In genomic region chr14:101762267-101762666, GRCm38 (mm10) we compare ENCODE assay signal across 14 mouse cellular contexts. TPM values are rescaled to one million over a fixed set of nuclear protein-coding genes. Genes with fewer than 3 reads are reported as not detected.
DNase-seq lines count a peak whose midpoint lies in the region; ATAC-seq and TF ChIP-seq lines count a peak whose summit lies in the region.
"Had no signal": no experiment of that assay in that cellular context is flagged by ENCODE, and none has a peak within 500 bp of the region (broad histone marks: within the 10 kb centered on the region; RNA-seq: fewer than 3 reads in every experiment).

No protein-coding gene starts in this region.

- H3K4me2 ChIP-seq in limb, embryonic 14.5 days (replicated peaks; ENCODE audit: low read depth, low read length, severe bottlenecking): no peak overlapping the region
- H3K4me2 ChIP-seq in neural tube, embryonic 15.5 days: no peak overlapping the region
- H3K4me2 ChIP-seq: forebrain, embryonic 15.5 days; limb, embryonic 15.5 days had no signal

- ATAC-seq in limb, embryonic 14.5 days (ENCODE audit: low FRiP score, low read depth): no peak
- ATAC-seq in neural tube, embryonic 15.5 days (ENCODE audit: low FRiP score): no peak
- ATAC-seq: forebrain, embryonic 15.5 days had no signal

- WGBS in heart, adult 2 months: 35% methylated on average over 1 of the region's 1 CpGs
- 34% methylated on average over 1 of the region's 1 CpGs for WGBS in limb, embryonic 14.5 days
- 71% methylated on average over 1 of the region's 1 CpGs for WGBS in limb, embryonic 10.5 days
- WGBS in neural tube, embryonic 15.5 days: 37% methylated on average over 1 of the region's 1 CpGs

- H3K4me3 ChIP-seq in heart, adult 2 months: no peak overlapping the region
- H3K4me3 ChIP-seq in limb, embryonic 14.5 days (replicated peaks; ENCODE audit: low read length): no peak overlapping the region
- H3K4me3 ChIP-seq in limb, embryonic 10.5 days: no peak overlapping the region
- no peak overlapping the region for H3K4me3 ChIP-seq in E14TG2a.4 (replicated peaks; ENCODE audit: low read length)
- no peak overlapping the region for H3K4me3 ChIP-seq in neural tube, embryonic 15.5 days (replicated peaks)
- H3K4me3 ChIP-seq: forebrain, embryonic 15.5 days; limb, embryonic 15.5 days had no signal

- no peak overlapping the region for H3K9ac ChIP-seq in heart, adult 2 months (ENCODE audit: low read depth, low read length)
- H3K9ac ChIP-seq in limb, embryonic 14.5 days (ENCODE audit: low read depth, low read length, severe bottlenecking): no peak overlapping the region
- no peak overlapping the region for H3K9ac ChIP-seq in neural tube, embryonic 15.5 days (replicated peaks)
- H3K9ac ChIP-seq: forebrain, embryonic 15.5 days; limb, embryonic 15.5 days had no signal

- H3K27ac ChIP-seq in heart, adult 2 months: no peak overlapping the region
- no peak overlapping the region for H3K27ac ChIP-seq in limb, embryonic 14.5 days (replicated peaks; ENCODE audit: low read depth, low read length)
- H3K27ac ChIP-seq in limb, embryonic 10.5 days: no peak overlapping the region
- H3K27ac ChIP-seq in neural tube, embryonic 15.5 days (replicated peaks): no peak overlapping the region
- H3K27ac ChIP-seq: forebrain, embryonic 15.5 days; limb, embryonic 15.5 days had no signal

- no peak for DNase-seq in heart, adult 2 months
- no peak for DNase-seq in heart, postnatal 36 days
- DNase-seq in limb, embryonic 14.5 days (ENCODE audit: low spot score): peak; percentile 30
- no peak for DNase-seq in limb, embryonic 10.5 days (ENCODE audit: low spot score)
- DNase-seq in brain, embryonic 14.5 days (ENCODE audit: low read depth): peak; percentile 39
- no peak for DNase-seq in T-cell, adult 2 months (ENCODE audit: low spot score)
- DNase-seq: kidney, adult 11 months; layer of hippocampus, postnatal 36 days; lung, postnatal 4 days had no signal

- intact Hi-C loops in heart, adult 2 months (cut with DNase I): no loop called here
- intact Hi-C loops in heart, postnatal 36 days (cut with DNase I): no loop called here

- H3K27me3 ChIP-seq in heart, adult 2 months (ENCODE audit: control insufficient read depth, insufficient read depth, low read length): no peaks in the 10 kb centered on the region
- no peaks in the 10 kb centered on the region for H3K27me3 ChIP-seq in limb, embryonic 14.5 days (ENCODE audit: control insufficient read depth, insufficient read depth, low read length)
- no peaks in the 10 kb centered on the region for H3K27me3 ChIP-seq in limb, embryonic 10.5 days (ENCODE audit: low read depth, poor library complexity, severe bottlenecking)
- H3K27me3 ChIP-seq in E14TG2a.4 (ENCODE audit: insufficient read depth, low read length): no peaks in the 10 kb centered on the region
- H3K27me3 ChIP-seq in neural tube, embryonic 15.5 days (replicated peaks): no peaks in the 10 kb centered on the region
- H3K27me3 ChIP-seq: forebrain, embryonic 15.5 days; limb, embryonic 15.5 days had no signal

- H3K79me2 ChIP-seq in heart, adult 2 months (replicated peaks; ENCODE audit: control insufficient read depth, insufficient read depth, low read length): no peaks in the 10 kb centered on the region

- H3K36me3 ChIP-seq in heart, adult 2 months (ENCODE audit: control insufficient read depth, insufficient read depth, low read length): no peaks in the 10 kb centered on the region
- H3K36me3 ChIP-seq in limb, embryonic 14.5 days (ENCODE audit: control insufficient read depth, insufficient read depth, low read length): no peaks in the 10 kb centered on the region
- no peaks in the 10 kb centered on the region for H3K36me3 ChIP-seq in limb, embryonic 10.5 days
- H3K36me3 ChIP-seq in E14TG2a.4 (ENCODE audit: insufficient read depth, low read length): no peaks in the 10 kb centered on the region
- H3K36me3 ChIP-seq in neural tube, embryonic 15.5 days: no peaks in the 10 kb centered on the region
- H3K36me3 ChIP-seq: forebrain, embryonic 15.5 days; limb, embryonic 15.5 days had no signal

- H3K9me3 ChIP-seq in limb, embryonic 14.5 days (ENCODE audit: control insufficient read depth, low read length): no peaks in the 10 kb centered on the region
- H3K9me3 ChIP-seq in limb, embryonic 10.5 days (replicated peaks): no peaks in the 10 kb centered on the region
- H3K9me3 ChIP-seq in E14TG2a.4 (ENCODE audit: low read length): no peaks in the 10 kb centered on the region
- H3K9me3 ChIP-seq in neural tube, embryonic 15.5 days (replicated peaks): no peaks in the 10 kb centered on the region
- H3K9me3 ChIP-seq: forebrain, embryonic 15.5 days; limb, embryonic 15.5 days had no signal

- TF ChIP-seq EP300 in heart, adult 2 months (IDR thresholded peaks at IDR 0.05; ENCODE audit: insufficient read depth, low read depth, low read length): no peak

- no peaks in the 10 kb centered on the region for H3K4me1 ChIP-seq in heart, adult 2 months (ENCODE audit: control insufficient read depth, insufficient read depth, low read length)
- no peaks in the 10 kb centered on the region for H3K4me1 ChIP-seq in limb, embryonic 14.5 days (ENCODE audit: control insufficient read depth, insufficient read depth, low read length)
- H3K4me1 ChIP-seq in limb, embryonic 10.5 days: no peaks in the 10 kb centered on the region
- peaks cover 10% of the 10 kb centered on the region; the same call in 1 of the 2 replicates for H3K4me1 ChIP-seq in E14TG2a.4 (replicated peaks; ENCODE audit: low read depth, low read length)
- no peaks in the 10 kb centered on the region for H3K4me1 ChIP-seq in neural tube, embryonic 15.5 days
- H3K4me1 ChIP-seq: forebrain, embryonic 15.5 days; limb, embryonic 15.5 days had no signal

- no peak for TF ChIP-seq POLR2A in heart, adult 2 months (IDR thresholded peaks at IDR 0.05; ENCODE audit: insufficient read depth, low read depth, low read length)
- no peak for TF ChIP-seq POLR2A in limb, embryonic 14.5 days (IDR thresholded peaks at IDR 0.05; ENCODE audit: borderline replicate concordance, extremely low read depth, insufficient read depth, insufficient read length)
- no peak for TF ChIP-seq POLR2A in brain, embryonic 14.5 days (IDR thresholded peaks at IDR 0.05; ENCODE audit: borderline replicate concordance, extremely low read depth, insufficient read depth, insufficient read length, poor library complexity, severe bottlenecking)

- TF ChIP-seq CTCF in heart, adult 2 months (IDR thresholded peaks at IDR 0.05): peak; percentile 59
- TF ChIP-seq CTCF in E14TG2a.4 (conservative IDR thresholded peaks at IDR 0.05; ENCODE audit: low read length): peak; percentile 12
- TF ChIP-seq CTCF in brain, embryonic 14.5 days (IDR thresholded peaks at IDR 0.05; ENCODE audit: borderline replicate concordance, extremely low read depth, insufficient read depth, insufficient read length): peak; percentile 13; the same call in 1 of the 2 replicates

RNA-seq across cellular contexts. Expression of gene Lmo7, which starts 32.5 kb away (rescaled TPM):
- 100 to 1,000 TPM; 336 to 412 TPM for total RNA-seq in heart, adult 2 months (2021)
- 165 and 237 TPM in 2 replicates for polyA plus RNA-seq in heart, adult 2 months (2012; rRNA removed)
- 100 to 1,000 TPM; 360 to 412 TPM for total RNA-seq in heart, postnatal 36 days (2021)
- 21.6 and 23.2 TPM in 2 replicates for polyA plus RNA-seq in limb, embryonic 14.5 days (2012; rRNA removed)
- 25.1 and 26.2 TPM in 2 replicates for polyA plus RNA-seq in limb, embryonic 14.5 days (2014; fragmentation: Nextera tagmentation; extraction: Ambion mirVana)
- polyA plus RNA-seq in limb, embryonic 10.5 days (2016; fragmentation: Nextera tagmentation; extraction: Ambion mirVana): 4.1 and 4.8 TPM in 2 replicates
- polyA plus RNA-seq in brain, embryonic 14.5 days (2012; rRNA removed): 3.9 and 4.0 TPM in 2 replicates
- polyA plus RNA-seq in neural tube, embryonic 15.5 days (2015; fragmentation: Nextera tagmentation; extraction: Ambion mirVana): 2.6 and 4.7 TPM in 2 replicates

RNA-seq across cellular contexts. Expression of gene Gm9922, which starts 32.7 kb away (rescaled TPM):
- total RNA-seq in heart, adult 2 months (2021): under 1 TPM in 1 of 2 experiments, not detected in 1; 0.89 TPM
- 1.00 and 2.7 TPM in 2 replicates for polyA plus RNA-seq in heart, adult 2 months (2012; rRNA removed)
- total RNA-seq in heart, postnatal 36 days (2021): 1 to 10 TPM; 1.1 to 1.2 TPM
- polyA plus RNA-seq in limb, embryonic 14.5 days (2012; rRNA removed): 3.4 and 3.6 TPM in 2 replicates
- 3.7 and 3.8 TPM in 2 replicates for polyA plus RNA-seq in limb, embryonic 14.5 days (2014; fragmentation: Nextera tagmentation; extraction: Ambion mirVana)
- polyA plus RNA-seq in limb, embryonic 10.5 days (2016; fragmentation: Nextera tagmentation; extraction: Ambion mirVana): 0.54 and 1.0 TPM in 2 replicates
- 0.24 and 0.38 TPM in 2 replicates for polyA plus RNA-seq in brain, embryonic 14.5 days (2012; rRNA removed)
- polyA plus RNA-seq in neural tube, embryonic 15.5 days (2015; fragmentation: Nextera tagmentation; extraction: Ambion mirVana): 0.69 and 0.82 TPM in 2 replicates
- total RNA-seq: granulocyte monocyte progenitor cell, adult 5-6 weeks; layer of hippocampus, postnatal 36 days had no signal

Comparison
In these comparisons a context has a peak if more than half of its experiments do, and no peak if none do; other contexts are left out.
1. DNase-seq: peak in limb, embryonic 14.5 days (single experiment) and brain, embryonic 14.5 days (single experiment); none in heart, adult 2 months (0 of 2), heart, postnatal 36 days (0 of 2), limb, embryonic 10.5 days (single experiment) and T-cell, adult 2 months (single experiment).
2. Peak in every context shown above with its lines, with median percentiles within 50 percentile points of each other: CTCF ChIP-seq.